Mouse (Mus musculus) gastrocnemius, adult 8-10 months (tissue): ENCODE data around the gene Id1. TPM values are rescaled to one million over a fixed set of nuclear protein-coding genes. Genes with fewer than 3 reads are reported as not detected.

Experiments used
- DNase-seq, 2 experiments: peaks; one replicate each; pipeline ENCODE4 v3.0.0; 2022; ENCODE audit warnings: low spot score in 2 of 2
- total RNA-seq, 4 experiments: library from RNA; stranded (reverse); gene quantifications; 2 replicates each; pipeline ENCODE4 v1.2.4; 2022

Id1 gene
- total RNA-seq, 4 experiments from 2014 or later = 6.7 to 16.6 (median 8.4) TPM

DNA sequence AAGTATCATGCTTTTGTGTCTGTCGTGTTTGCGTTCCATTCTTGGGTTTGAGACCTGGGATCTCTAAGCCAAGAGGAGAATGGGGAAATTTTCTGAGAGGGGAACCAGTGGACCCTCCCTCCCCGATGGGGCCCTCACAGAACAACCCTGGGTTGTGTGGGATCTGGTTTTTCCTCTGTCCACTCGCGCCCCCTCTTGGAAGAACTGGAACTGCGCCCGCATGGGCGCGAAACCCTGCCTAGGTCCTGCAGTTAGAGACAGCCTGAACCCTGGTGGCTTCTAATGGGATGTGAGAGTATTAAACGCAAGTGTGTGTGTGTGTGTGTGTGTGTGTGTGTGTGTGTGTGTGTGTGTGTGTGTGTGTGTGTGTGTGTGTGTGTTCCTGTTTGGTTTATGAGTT is 6.4 kb downstream of the Id1 start:
- DNase-seq = no peak

DNA sequence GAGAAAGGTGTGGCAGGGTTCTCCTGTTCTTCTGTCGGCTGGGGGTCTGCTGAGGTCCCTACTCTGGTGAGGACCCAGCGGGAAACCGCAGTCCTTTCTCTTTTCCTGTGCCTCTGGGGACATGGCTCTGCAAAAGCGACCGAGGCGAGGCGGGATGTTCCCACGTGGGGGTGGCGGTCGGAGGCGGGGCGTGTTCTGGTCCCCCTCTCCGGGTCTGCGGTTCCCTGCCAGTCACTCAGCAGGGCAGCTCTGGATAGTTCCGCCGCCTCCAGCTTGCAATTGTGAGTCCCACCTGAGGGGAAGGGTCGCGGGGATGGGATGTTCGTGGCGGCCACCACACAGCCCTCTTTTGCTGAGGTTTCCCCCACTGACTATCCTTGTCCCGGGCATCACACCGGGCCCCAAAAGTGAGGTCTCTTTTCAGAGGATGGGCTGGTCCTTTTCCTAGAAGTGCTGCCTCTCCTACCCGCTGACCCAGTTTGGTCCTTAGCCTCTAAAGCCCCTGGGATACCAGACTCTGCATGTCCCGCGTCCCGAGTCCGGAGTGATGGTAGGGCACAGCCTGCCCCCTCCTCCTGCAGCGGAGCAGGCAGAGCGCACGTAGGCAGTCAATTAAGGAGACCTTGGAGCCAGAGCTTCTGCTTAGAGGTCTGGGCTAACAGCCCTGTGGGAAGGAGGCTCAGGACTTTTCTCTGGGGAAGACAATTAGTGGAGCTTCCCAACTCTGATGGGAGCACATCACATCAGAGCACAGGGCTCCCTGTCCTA is 18.1 kb downstream of the Id1 start, which contains the start of gene Cox4i2:
Gene Cox4i2, plus strand, starts transcription at position 230 of the 768 bp plus-strand sequence.
- DNase-seq = no peak

DNA sequence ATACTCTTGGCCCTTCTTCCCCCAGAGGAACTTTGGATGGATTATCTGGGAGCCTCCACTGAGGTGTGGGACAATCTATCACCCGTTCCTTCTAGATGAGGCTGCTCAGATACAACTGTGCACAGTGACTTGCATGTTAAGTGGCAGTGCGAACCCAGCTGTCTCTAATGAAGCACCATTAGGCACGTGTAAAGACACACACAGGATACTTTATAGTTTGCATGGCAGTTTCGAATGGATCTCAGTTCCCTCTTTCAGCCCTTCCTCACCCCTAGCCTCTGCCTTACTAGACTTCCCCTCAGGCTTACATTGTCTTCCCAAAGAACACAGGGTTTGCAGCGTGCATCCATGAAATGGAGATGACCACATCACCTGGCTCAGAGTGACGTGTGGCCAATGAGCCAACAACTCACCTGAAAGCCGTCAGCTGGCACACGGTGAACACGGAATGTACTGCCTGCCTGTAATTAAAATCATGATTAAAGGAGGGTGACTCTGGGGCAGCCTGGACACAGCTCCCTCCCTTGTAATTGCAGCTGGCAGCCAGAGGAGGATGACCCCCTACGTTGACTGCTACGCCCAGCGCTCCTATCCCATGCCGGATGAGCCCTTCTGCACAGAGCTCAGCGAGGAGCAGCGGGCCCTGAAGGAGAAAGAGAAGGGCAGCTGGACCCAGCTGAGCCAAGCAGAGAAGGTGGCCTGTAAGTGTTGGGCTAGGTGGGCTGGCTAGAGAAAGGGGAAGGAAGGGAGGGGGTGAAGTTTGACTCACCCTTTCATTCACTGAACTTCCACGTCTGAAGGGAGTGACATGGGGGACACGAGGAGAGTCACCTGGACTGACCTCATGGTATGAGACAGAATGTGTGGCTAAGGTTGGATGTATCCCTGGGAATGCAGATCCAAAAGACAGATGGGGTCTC is 20.7 kb downstream of the Id1 start:
- DNase-seq = no peak

DNA sequence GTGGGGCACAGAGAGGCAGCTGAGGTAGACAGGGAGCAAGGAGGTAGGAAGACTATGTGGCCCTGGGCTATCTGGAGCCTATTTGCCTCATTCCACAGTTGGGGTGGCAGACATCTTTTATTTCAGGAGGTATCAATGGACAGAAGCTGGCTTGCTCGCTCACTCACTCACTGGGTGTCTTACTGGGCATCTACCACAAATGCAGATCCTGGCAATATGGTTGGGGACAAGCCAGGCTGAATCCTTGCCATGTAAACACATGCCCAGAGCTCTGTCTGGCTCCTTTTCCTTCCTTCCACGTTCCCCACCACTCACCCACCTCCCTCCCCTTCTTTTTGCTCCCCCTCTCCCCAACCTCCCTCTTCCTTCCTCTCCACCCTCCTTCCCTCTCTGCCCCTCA is 21.4 kb downstream of the Id1 start:
- no peak for DNase-seq

DNA sequence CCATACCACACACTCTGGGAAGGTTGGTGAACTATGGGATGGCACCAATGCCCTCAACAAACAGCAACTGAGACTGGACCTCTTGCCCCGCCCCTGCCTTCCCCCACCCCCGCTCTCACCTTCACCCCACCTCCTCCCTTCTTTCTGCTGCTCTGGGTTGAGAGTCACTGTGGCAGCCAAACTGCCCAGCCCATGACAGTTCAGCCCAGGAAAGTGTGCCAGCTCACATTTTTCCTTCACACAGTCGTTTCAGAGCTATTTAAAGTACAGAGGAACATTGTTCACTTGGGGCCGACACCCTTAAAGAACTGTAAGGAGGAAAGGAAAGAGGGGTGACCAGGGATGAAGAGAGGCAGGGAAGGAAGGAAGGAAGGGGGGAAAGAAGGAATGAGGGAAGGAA is 22.3 kb downstream of the Id1 start:
- no peak for DNase-seq

DNA sequence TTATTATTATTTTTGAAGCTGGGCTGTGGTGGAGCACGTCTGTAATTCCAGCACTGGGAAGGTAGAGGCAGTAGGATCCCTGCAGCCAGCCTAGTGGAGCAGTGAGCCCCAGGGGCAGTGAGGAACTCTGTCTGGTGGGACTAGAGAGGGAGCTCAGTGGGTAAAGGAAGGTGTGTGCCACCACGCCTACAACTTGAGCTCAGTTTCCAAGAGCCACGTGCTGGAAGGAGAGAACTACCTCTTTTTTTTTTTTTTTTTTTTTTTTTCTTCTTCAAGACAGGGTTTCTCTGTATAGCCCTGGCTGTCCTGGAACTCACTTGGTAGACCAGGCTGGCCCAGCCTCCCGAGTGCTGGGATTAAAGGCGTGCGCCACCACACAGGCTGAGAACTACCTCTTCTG is 27.3 kb downstream of the Id1 start:
- no peak for DNase-seq

DNA sequence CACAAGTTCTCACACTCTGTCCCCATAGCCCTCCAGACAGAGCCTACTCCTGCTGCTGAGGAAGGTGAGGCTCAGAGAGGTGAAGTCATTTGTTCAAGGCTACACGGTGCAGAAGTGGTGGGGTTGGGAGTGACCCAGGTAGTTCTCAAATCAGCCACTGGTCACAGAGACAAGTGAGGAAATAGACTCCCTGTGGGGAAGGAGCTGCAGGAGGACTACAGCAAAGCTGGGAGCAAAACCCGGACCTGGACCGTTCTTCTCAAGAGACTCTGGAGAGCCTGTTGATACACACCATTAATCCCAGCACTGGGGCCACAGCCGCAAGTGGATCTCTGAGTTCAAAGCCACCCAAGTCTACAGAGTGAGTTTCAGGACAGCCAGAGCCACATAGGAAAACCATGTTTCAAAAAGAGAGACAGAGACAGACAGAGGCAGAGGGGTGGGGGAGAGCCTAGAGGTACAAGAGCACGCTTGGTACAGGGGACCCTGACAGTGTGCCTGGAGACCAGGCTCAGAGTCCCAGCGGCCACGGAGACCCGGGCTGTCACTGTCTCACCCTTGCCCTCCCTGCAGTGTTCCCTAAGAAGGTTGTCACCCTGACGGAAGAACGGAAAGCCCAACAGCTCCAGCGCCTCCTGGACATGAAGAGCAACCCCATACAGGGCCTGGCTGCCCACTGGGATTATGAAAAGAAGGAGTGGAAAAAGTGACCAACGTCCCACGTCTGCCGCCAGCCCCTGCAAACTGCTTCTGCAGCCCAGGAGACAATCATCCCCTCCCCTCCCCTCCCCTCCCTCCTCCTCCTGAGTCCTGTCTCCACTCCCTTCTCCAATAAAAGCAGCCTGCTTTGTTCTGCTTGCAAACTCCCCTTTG is 28.4 kb downstream of the Id1 start:
- DNase-seq = no peak

DNA sequence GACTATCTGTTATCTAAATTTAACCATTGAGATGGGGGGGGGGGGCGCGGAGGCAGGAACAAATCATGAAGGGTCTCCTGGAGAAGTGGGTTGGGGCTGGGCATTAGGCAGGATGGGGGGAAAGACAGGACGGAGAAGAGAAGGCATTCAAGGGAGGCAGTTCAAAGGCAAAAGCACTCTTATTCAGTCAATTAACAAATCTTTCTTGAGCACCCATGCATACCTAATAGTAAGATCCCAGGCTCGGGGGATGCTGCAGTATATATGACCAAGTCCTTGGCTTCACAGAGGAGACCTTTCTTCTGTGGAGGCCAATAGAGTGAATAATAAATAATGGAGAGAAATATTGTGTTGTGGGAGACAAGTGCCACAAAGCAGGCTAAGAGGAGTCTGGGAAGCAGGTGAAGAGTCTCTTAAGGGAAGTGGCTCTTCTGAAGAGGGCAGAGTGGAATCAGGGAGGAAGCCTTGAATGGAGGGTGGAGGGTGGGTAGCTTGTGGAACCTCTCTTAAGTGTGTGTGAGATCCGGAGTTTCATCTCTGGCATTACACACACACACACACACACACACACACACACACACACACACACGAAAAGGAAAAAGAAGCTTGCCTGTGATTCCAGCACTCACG is 29.1 kb downstream of the Id1 start:
- DNase-seq = no peak

DNA sequence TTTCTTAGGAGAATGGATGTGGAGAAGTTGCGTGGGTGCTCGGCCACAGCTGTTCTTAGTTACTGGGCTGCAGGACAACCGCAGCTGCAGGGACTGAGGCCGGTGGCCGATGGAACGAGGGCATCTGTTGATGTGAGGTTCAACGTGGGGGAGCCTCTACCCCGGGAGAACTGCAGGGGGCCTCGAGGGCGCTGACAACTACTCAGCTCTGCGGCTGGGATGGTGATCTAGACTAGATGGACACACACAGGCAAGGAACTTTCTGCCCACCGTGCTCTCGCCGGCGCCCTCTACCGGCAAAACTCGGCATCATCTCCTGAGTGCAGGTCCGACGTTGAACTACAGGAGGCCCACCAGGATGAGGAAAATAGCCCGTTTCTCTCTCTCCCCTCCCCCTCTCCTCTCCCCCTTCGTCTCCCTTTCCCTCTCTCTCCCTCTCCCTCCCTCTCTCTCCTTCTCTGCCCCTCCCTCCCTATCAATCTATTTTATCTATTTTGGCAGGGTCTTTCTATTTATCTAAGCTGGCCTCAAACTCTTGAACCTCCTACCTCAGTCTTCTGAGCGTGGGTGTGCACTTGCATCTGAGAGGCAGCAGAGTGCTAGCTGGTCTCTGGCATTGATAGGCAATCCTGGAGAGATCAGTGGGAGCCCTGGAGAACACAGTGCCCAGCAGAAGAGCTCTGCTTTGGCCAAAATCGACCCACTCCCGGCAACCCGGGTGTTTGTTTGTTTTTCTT is 30.5 kb downstream of the Id1 start:
- DNase-seq = peak; percentile 85 to 87

DNA sequence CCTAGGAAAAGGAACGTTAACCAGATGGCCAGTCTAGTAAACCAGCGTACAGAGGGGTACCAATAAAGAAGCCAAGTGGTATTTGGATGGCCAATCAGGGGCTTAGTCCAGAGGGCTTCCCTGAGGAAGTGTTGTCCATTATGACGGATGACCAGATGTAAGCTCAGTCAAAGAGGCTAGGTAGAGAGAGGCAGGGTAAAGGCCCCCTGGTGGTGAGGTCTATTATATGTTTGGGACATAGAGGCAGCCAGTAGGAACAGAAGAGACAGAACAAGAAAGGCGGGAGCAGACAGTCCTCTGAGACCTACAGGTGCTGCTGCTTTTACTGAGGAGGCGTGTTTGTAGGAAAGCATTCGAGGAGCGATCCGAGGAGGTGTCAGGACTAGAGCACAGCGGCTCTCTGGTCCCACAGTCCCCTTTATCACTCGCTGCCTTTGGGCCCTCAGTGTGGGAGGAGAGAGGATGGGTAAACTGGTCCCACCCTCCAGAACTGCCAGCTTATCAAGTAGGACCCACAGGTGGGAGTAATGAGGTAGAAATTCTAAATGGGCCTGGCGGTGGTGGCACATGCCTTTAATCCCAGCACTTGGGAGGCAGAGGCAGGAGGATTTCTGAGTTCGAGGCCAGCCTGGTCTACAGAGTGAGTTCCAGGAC is 31.7 kb downstream of the Id1 start:
- no peak for DNase-seq

DNA sequence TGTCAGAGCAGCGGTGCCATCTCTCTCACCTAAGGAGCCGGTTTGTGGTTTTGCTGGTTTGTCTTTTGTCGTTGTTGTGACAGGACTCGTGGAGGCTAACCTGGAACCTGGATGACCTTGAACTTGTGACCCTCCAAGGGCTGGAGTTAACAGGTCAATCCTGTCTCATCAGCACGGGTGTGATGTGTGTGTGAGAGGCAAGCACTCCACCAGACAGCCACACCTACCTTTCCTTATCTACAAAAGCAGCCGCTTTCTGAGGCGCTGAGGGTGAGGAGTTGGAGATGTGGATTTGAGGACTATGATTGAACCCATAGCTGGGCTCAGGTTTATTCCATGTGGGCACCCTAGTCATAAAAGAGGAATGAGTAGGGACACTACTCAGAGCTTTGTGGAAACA is 33.6 kb downstream of the Id1 start:
- no peak for DNase-seq

DNA sequence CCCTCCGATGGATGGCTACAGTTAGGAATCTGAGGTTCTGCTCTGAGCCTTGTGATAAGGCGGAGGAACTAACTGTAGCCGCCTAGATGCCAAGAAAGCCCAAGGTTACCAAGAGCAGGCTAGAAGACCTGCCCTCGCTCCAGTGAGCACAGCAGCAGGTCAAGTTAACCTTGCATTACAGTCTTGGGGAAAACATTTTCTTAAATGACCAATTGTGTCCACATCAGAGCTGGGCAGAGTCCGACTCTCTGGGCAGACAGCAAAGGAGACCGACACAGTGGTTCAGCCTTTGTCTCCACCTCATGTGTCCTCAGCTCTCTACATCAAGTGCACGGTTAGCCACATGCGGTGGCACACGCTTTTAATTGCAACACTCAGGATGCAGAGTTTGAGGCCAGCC is 35.5 kb downstream of the Id1 start:
- no peak for DNase-seq

DNA sequence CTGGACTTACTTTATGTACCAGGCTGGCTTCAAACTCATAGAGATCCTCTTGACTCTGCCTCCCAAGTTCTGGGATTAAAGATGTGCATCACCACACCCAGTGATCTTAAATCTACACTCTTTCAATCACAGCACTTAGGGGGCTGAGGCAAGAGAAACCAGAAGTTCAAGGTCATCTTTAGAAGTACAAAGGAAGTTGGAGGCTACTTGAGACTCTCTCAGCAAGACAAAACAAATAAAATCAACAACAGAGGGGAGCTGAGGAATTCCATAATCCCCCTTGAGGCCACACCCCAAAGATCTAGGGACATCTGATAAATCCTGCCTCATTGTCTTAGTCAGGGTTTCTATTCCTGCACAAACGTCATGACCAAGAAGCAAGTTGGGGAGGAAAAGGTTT is 36.2 kb downstream of the Id1 start:
- DNase-seq = no peak

DNA sequence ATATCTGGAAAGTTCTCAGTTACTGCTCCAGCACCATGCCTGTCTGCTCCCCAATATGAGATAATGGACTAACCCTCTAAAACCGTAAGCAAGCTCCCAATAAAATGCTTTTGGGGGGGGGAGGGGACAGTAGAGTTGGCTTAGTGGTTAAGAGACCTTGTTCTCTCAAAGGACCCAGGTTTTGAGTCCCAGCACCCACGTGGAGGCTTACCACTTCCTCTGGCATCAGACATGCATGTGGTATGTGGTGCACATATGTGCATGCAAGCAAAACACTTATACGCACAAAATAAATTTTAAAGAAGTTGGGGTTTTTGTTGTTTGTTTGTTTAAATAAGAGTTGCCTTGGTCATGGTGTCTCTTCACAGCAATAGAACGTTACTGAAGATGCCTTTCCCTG is 39.3 kb downstream of the Id1 start:
- no peak for DNase-seq

DNA sequence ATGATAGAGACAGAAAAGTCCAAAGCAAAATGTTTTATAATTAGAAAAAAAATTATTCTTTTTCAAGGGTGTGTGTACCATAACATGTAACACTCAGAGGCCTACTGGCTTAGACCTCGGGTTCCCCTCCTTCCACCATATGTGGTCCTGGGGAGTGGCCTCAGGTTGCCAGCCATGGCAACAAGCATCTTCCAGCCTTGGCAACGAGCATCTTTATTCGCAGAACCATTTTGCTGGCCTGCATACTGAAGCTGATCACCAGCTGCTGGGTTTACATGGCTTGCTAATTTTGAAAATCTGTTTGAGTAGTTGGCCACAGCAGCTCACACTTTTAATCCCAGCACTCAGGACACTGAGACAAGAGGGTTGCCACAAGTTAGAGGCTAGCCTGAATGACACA is 40.0 kb downstream of the Id1 start:
- DNase-seq = no peak

DNA sequence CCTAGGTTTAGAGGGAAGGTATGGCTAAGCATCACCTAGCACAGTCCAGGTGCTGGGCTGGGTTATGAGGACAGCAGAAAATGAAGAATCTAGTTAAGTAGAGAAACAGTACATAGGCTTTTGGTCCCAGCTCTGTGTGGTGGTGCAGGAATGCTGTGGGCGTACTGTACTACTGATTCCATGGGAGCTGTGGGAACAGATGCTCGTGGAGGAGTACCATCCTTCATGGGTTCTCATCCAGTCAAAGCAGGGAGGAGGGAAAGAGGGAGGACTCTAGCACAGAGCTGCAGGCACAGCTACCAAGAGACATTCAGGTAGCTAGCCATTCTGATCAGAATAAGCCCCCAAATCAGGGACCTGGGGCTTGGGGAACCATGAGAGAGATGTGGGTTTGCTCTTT is 40.4 kb downstream of the Id1 start:
- DNase-seq = no peak

DNA sequence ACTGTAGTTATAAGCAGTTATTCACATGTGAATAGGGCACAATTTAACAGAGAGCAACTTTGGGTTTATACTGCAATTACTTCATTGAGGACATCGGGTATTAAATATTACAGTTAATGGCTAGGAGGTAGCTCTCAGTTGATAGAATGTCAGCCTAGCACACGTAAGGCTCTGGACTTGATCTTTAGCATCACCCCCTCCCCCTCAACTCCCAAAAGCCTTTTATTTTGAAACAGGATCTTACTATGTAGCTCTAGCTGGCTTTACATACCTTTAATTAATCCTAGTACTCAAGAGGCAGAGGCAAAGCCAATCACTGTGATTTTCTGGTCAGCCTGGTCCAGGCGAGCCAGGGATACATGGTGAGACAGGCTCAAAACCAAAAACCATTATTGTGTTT is 41.0 kb downstream of the Id1 start:
- no peak for DNase-seq

DNA sequence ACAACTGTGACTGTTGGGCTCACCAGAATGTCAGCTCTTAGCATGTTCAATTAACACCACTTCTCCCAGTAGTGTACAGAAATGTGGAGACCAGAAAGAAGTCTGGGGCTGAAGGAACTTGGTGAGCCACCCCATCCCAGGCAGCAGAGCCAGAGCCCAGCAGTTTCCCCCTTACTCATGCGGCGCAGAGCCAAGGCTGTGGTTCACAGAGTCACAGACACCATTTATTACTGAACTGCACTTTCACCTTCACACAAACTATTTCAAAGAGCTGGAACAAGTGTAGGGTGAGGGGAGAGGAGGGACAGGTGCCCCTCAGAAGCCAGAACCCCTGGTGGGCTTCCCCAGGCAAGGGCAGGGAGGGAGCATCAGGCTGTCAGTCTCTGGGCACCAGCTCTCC is 44.4 kb downstream of the Id1 start:
- no peak for DNase-seq

DNA sequence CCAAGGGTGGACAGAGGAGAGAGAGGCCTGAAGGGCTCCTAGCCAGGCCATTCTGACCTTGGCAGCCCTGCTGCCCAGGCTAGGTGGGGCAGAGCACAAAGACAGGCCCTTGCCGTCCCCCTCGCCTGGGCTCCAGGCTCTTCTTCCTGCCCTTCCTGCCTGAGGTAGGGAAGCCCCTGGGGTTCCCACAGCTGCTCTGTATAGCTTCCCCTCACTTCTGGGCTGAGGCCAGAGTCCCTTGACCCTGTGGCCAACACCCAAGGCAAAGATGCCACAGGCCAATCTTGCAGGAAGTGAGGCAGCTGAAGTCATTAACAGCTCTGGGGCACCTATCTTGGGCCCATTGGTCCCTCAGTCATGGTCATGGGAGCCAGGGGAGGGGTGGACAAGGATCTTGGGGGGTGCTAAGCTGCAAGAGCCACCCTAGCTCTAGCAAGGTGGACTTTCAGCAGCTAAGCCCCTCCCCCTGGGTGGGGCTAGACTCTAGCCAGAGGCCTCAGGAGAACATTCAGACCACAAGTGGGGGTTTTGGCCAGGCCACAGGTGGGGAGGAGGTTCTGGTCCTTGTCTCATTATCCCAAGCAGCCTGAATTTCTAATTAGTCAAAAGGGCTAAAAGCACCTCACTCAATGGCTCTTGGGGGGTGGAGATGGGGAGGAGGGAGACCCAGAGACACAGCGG is 45.1 kb downstream of the Id1 start:
- DNase-seq = no peak
